Mouse (Mus musculus) subcutaneous adipose tissue, adult 2 months (tissue): Measurements from ENCODE around the gene Slc25a5. TPM values are rescaled to one million over a fixed set of nuclear protein-coding genes. Genes with fewer than 3 reads are reported as not detected.

Experiments used
- polyA plus RNA-seq: library from polyadenylated mRNA; depleted of rRNA; stranded (reverse); fragments of >200 nt; gene quantifications from 2 replicates; pipeline ENCODE4 v1.2.3, GENCODE M21; 2012; ENCODE audit warnings: low replicate concordance; rRNA removed

Gene Slc25a5
- 641 and 719 TPM in 2 replicates for polyA plus RNA-seq

GRCm38 (mm10) chrX:36795424-36796162, at the start of gene Slc25a5:
TSS of gene Slc25a5 (plus strand) at chrX:36795651.

Other genes starting within 250 kb of the Slc25a5 start
- 93.2 and 104 TPM in 2 replicates for gene Pgrmc1, start 197.4 kb upstream of the Slc25a5 start, polyA plus RNA-seq
- gene Akap17b, start 150.3 kb upstream of the Slc25a5 start, polyA plus RNA-seq = 0.85 and 0.91 TPM in 2 replicates
- gene Slc25a43, start 52.0 kb upstream of the Slc25a5 start, polyA plus RNA-seq = 0.69 and 3.2 TPM in 2 replicates
- gene Ube2a, start 78.2 kb downstream of the Slc25a5 start, polyA plus RNA-seq = 27.0 and 33.6 TPM in 2 replicates
- 17.2 and 33.3 TPM in 2 replicates for gene C330007P06Rik, start 78.5 kb downstream of the Slc25a5 start, polyA plus RNA-seq
- 0.82 and 1.9 TPM in 2 replicates for gene Nkrf, start 107.2 kb downstream of the Slc25a5 start, polyA plus RNA-seq
- gene Sept6, start 196.1 kb downstream of the Slc25a5 start, polyA plus RNA-seq = 4.7 and 14.9 TPM in 2 replicates